Mouse (Mus musculus): ENCODE results near the gene Acy3. TPM values are rescaled to one million over a fixed set of nuclear protein-coding genes. Genes with fewer than 3 reads are reported as not detected.
A peak's percentile ranks its signal among the peaks of the same experiment; 100 is the strongest.
"Not testable (repeated sequence)": the region's sequence is repeated elsewhere in the genome, so short reads cannot be mapped to it uniquely, and the experiment has no call there.

Gene Acy3
- polyA plus RNA-seq, 2 experiments, result 9.1 to 10.8 TPM

DNA sequence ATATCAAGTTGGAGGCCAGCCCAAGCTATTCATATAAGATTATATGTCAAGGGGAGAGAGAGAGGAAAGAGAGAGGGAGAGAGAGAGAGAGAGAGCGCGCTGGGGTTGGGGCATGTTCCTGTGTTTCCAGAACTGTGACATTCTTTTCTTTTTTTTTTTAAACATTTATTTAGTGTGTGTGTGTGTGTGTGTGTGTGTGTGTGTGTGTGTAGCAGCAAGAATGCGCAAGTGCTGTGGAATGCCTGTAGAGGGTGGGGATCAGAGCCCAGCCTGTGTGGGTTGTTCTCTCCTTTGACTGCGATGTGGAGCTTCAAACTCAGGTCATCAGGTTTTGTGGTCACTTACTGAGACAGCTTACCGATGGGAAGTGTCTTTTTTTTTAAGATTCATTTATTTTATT is 26.2 kb upstream of the Acy3 start:
- 69% methylated on average over 5 of the region's 5 CpGs for WGBS (ENCODE audit: insufficient replicate concordance)
- H3K4me3 ChIP-seq (ENCODE audit: insufficient read depth in 1 of 2, low read depth in 2 of 2, low read length in 2 of 2), result no peak overlapping the region
- ATAC-seq (ENCODE audit: insufficient read depth) (no peak), DNase-seq (ENCODE audit: low read depth in 3 of 3, low spot score in 3 of 3) (no peak)
- no peaks in the 10 kb centered on the region for H3K9me3 ChIP-seq (ENCODE audit: control insufficient read depth, low read length)
- H3K27ac ChIP-seq, result no peak overlapping the region
- TF ChIP-seq CTCF (IDR thresholded peaks at IDR 0.05; ENCODE audit: low read depth), result no peak
- no peak for TF ChIP-seq EP300 (IDR thresholded peaks at IDR 0.05; ENCODE audit: low read depth)
- H3K27me3 ChIP-seq (ENCODE audit: control insufficient read depth, insufficient read depth, low read length), result no peaks in the 10 kb centered on the region
- H3K4me1 ChIP-seq (replicated peaks; ENCODE audit: control insufficient read depth in 2 of 2, insufficient read depth in 2 of 2, low read length in 1 of 2), result no peaks in the 10 kb centered on the region
- no peaks in the 10 kb centered on the region for H3K36me3 ChIP-seq (replicated peaks; ENCODE audit: control insufficient read depth, insufficient read depth, low read depth)
- no peak overlapping the region for H3K4me2 ChIP-seq (ENCODE audit: low read depth)
- H3K9ac ChIP-seq (replicated peaks), result no peak overlapping the region

DNA sequence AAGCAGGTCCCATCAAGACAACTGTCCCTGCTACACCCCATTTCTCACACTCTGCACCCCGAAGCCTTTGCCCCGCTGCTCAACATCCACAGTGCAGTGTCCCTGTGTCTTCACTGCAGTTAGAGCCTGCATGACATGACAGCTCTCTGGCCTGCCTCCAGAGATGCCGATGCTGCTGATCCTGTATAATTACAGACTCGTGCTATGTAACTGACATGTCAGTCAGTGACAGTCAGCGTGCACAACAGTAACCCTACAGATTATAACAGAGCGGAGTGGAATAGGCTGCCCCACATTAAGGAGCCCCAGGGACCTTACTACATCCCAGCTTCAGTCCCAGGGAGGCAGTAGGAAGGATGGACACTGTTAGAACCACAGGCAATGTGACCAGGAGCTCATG is 24.6 kb upstream of the Acy3 start:
- WGBS (ENCODE audit: insufficient replicate concordance), result 68% methylated on average over 6 of the region's 6 CpGs
- H3K27me3 ChIP-seq (ENCODE audit: control insufficient read depth, insufficient read depth, low read length), result not testable (repeated sequence)

DNA sequence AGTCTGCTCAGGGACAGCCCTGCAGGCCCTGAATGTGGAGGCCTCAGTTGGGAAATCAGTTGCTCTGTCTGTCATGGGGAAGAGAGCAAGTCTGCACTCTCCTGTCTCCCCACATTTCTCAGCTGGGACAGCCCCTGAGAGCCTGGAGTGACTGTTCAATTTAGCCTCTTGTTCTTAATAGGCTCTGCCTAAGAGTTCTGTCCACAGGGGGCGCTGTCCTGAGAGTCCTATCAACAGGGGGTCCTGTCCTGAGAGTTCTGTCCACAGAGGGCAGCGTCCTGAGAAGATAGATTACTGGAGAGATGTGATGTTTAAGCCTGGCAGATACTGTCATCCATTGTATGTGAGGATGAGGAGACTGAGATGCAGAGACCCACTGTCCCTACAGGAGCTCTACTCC is 23.9 kb upstream of the Acy3 start:
- Histone ChIP-seq H3K9ac (replicated peaks) (no peak overlapping the region), H3K27me3 (ENCODE audit: control insufficient read depth, insufficient read depth, low read length) (no peaks in the 10 kb centered on the region), H3K36me3 (replicated peaks; ENCODE audit: control insufficient read depth, insufficient read depth, low read depth) (no peaks in the 10 kb centered on the region), H3K4me1 (replicated peaks; ENCODE audit: control insufficient read depth in 2 of 2, insufficient read depth in 2 of 2, low read length in 1 of 2) (no peaks in the 10 kb centered on the region), H3K4me3 (ENCODE audit: insufficient read depth in 1 of 2, low read depth in 2 of 2, low read length in 2 of 2) (no peak overlapping the region), H3K27ac (no peak overlapping the region), H3K4me2 (ENCODE audit: low read depth) (no peak overlapping the region), H3K9me3 (ENCODE audit: control insufficient read depth, low read length) (no peaks in the 10 kb centered on the region)
- ATAC-seq (ENCODE audit: insufficient read depth) (no peak), DNase-seq (ENCODE audit: low read depth in 3 of 3, low spot score in 3 of 3) (no peak)
- 7% methylated on average over 2 of the region's 2 CpGs for WGBS (ENCODE audit: insufficient replicate concordance)
- TF ChIP-seq CTCF (IDR thresholded peaks at IDR 0.05; ENCODE audit: low read depth), result peak; percentile 47
- TF ChIP-seq EP300 (IDR thresholded peaks at IDR 0.05; ENCODE audit: low read depth), result no peak

More for the DNA sequence above, 24.6 kb upstream of the Acy3 start:
- H3K4me3 ChIP-seq (ENCODE audit: insufficient read depth in 1 of 2, low read depth in 2 of 2, low read length in 2 of 2); H3K36me3 ChIP-seq (replicated peaks; ENCODE audit: control insufficient read depth, insufficient read depth, low read depth); H3K27ac ChIP-seq; ATAC-seq (ENCODE audit: insufficient read depth); H3K4me2 ChIP-seq (ENCODE audit: low read depth); H3K9me3 ChIP-seq (ENCODE audit: control insufficient read depth, low read length); DNase-seq (ENCODE audit: low read depth in 3 of 3, low spot score in 3 of 3); H3K4me1 ChIP-seq (replicated peaks; ENCODE audit: control insufficient read depth in 2 of 2, insufficient read depth in 2 of 2, low read length in 1 of 2); H3K9ac ChIP-seq (replicated peaks): not testable (repeated sequence)

DNA sequence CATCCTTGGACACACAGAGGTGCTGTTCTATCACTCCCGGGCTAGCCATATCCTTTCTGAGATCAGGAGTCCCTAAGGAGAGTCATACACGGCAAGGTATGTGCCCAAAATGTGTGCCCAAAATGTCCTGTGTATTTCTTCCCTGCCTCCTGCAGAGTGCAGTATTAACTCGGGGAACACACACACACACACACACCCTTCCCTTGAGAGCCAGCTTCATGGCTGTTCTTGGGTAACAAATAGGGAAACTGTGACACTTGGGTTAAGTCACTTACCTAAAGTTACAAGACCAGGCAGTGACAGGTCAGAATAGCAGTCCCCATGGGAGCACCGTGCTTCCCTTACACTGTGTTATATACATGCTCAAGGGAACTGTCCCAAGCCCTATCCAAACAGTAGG is 22.3 kb upstream of the Acy3 start:
- H3K9me3 ChIP-seq (ENCODE audit: control insufficient read depth, low read length), result no peaks in the 10 kb centered on the region
- H3K9ac ChIP-seq (replicated peaks), result no peak overlapping the region
- TF ChIP-seq EP300 (IDR thresholded peaks at IDR 0.05; ENCODE audit: low read depth), result no peak
- TF ChIP-seq CTCF (IDR thresholded peaks at IDR 0.05; ENCODE audit: low read depth), result no peak
- 58% methylated on average over 4 of the region's 4 CpGs for WGBS (ENCODE audit: insufficient replicate concordance)
- no peaks in the 10 kb centered on the region for H3K36me3 ChIP-seq (replicated peaks; ENCODE audit: control insufficient read depth, insufficient read depth, low read depth)
- H3K4me2 ChIP-seq (ENCODE audit: low read depth), result no peak overlapping the region
- H3K4me1 ChIP-seq (replicated peaks; ENCODE audit: control insufficient read depth in 2 of 2, insufficient read depth in 2 of 2, low read length in 1 of 2), result no peaks in the 10 kb centered on the region
- no peaks in the 10 kb centered on the region for H3K27me3 ChIP-seq (ENCODE audit: control insufficient read depth, insufficient read depth, low read length)
- no peak for DNase-seq (ENCODE audit: low read depth in 3 of 3, low spot score in 3 of 3)
- ATAC-seq (ENCODE audit: insufficient read depth), result no peak
- no peak overlapping the region for H3K27ac ChIP-seq
- no peak overlapping the region for H3K4me3 ChIP-seq (ENCODE audit: insufficient read depth in 1 of 2, low read depth in 2 of 2, low read length in 2 of 2)

DNA sequence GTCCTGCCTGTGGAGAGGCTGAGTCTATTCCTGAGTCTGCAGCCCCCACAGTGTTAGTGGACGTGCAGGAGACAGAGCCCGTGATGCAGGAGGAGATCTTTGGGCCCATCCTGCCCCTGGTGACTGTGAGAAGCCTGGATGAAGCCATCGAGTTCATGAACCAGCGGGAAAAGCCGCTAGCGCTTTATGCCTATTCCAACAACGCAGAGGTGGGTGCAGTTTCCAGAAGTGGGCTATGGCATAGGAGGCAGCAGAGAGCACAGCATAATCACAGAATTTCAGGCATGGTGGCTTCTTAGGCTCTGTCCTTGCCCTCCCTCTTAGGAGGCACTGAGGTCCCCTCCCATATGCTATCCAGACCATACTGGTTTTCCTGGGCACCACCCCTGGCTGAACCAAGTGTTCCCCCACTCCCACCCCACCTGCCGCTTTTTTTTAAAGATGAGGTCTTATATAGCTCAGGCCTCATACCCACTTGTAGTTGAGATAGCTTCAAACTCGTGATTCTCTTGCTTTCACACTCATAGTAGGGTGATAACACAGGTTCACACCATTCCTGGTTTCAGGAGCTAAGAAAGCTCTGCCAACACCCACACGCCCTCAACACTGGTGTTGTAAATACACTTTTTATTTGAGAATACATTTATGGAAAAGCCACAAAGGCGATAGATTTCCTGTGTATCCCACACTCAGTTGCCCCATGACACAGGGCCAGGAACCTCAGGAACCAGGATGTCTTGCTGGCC is 19.9 kb upstream of the Acy3 start:
- TF ChIP-seq EP300 (IDR thresholded peaks at IDR 0.05; ENCODE audit: low read depth) (no peak), CTCF (IDR thresholded peaks at IDR 0.05; ENCODE audit: low read depth) (peak; percentile 30; the same call in 1 of the 2 replicates)
- H3K27ac ChIP-seq, result no peak overlapping the region
- 62% methylated on average over 11 of the region's 11 CpGs for WGBS (ENCODE audit: insufficient replicate concordance)
- no peak overlapping the region for H3K4me2 ChIP-seq (ENCODE audit: low read depth)
- no peak overlapping the region for H3K4me3 ChIP-seq (ENCODE audit: insufficient read depth in 1 of 2, low read depth in 2 of 2, low read length in 2 of 2)
- no peaks in the 10 kb centered on the region for H3K27me3 ChIP-seq (ENCODE audit: control insufficient read depth, insufficient read depth, low read length)
- no peaks in the 10 kb centered on the region for H3K36me3 ChIP-seq (replicated peaks; ENCODE audit: control insufficient read depth, insufficient read depth, low read depth)
- H3K4me1 ChIP-seq (replicated peaks; ENCODE audit: control insufficient read depth in 2 of 2, insufficient read depth in 2 of 2, low read length in 1 of 2), result peaks cover 0 to under 1% of the 10 kb centered on the region in 2 experiments; a peak in 1 of 4 replicates
- ATAC-seq (ENCODE audit: insufficient read depth) (no peak), DNase-seq (ENCODE audit: low read depth in 3 of 3, low spot score in 3 of 3) (no peak)
- H3K9ac ChIP-seq (replicated peaks), result no peak overlapping the region
- no peaks in the 10 kb centered on the region for H3K9me3 ChIP-seq (ENCODE audit: control insufficient read depth, low read length)

Data from liver, embryonic 14.5 days (tissue).